Mouse (Mus musculus) spleen, adult 2 months (tissue): ENCODE data around the gene Aip. TPM values are rescaled to one million over a fixed set of nuclear protein-coding genes. Genes with fewer than 3 reads are reported as not detected.

Source experiments
- DNase-seq, 2 experiments: peaks; one replicate each; pipeline versions ENCODE4 v3.0.0 to v3.0.0-alpha.2; 2012 to 2021; ENCODE audit warnings: low spot score in 2 of 2, low read depth in 1 of 2
- H3K27ac ChIP-seq: fragments of 200-500 bp; 2 replicates; pipeline ENCODE4 v1.5.1; 2012; ENCODE audit warnings: low read length, inconsistent platforms; ENCODE audit not compliant: insufficient read depth
- H3K27me3 ChIP-seq: fragments of 200-500 bp; 2 replicates; pipeline ENCODE4 v1.6.1; 2012; ENCODE audit warnings: mild to moderate bottlenecking, moderate library complexity, low read length, inconsistent platforms; ENCODE audit not compliant: control insufficient read depth, insufficient read depth
- H3K36me3 ChIP-seq: fragments of 200-500 bp; 2 replicates; pipeline ENCODE4 v1.6.1; 2012; ENCODE audit warnings: mild to moderate bottlenecking, low read length, inconsistent platforms; ENCODE audit not compliant: control insufficient read depth, insufficient read depth
- H3K4me1 ChIP-seq: fragments of 200-500 bp; 2 replicates; pipeline ENCODE4 v1.6.1; 2011; ENCODE audit warnings: inconsistent platforms; ENCODE audit not compliant: control insufficient read depth, insufficient read depth, insufficient read length
- H3K4me3 ChIP-seq: fragments of 200-500 bp; 2 replicates; pipeline ENCODE4 v1.5.1; 2011; ENCODE audit warnings: mild to moderate bottlenecking, inconsistent platforms; ENCODE audit not compliant: insufficient read depth, insufficient read length; ENCODE audit errors: extremely low read depth
- CTCF ChIP-seq: fragments of 200-500 bp; IDR thresholded peaks from 2 replicates; pipeline ENCODE4 v1.5.1; 2011; ENCODE audit warnings: mild to moderate bottlenecking, inconsistent platforms; ENCODE audit not compliant: insufficient read depth, insufficient read length, insufficient replicate concordance; ENCODE audit errors: extremely low read depth
- POLR2A ChIP-seq: fragments of 200-500 bp; IDR thresholded peaks from 2 replicates; pipeline ENCODE4 v1.6.1; 2011; ENCODE audit warnings: low read depth, low read length, inconsistent platforms
- WGBS: fragments of 180-500 bp; shearing (Covaris S2); methylation state at CpG from one replicate; pipeline ENCODE4 v1.1.7; 2018; 5-methylcytosine and 5-hydroxymethylcytosine counted together
- polyA plus RNA-seq: library from polyadenylated mRNA; depleted of rRNA; stranded (reverse); fragments of >200 nt; gene quantifications from 2 replicates; pipeline ENCODE4 v1.2.3, GENCODE M21; 2012

The Aip gene
- polyA plus RNA-seq, 1 experiment = 85.3 TPM

GRCm38 (mm10) chr19:4083826-4084225 is 41.8 kb downstream of the Aip start:
- H3K27ac ChIP-seq = no peak overlapping the region
- H3K27me3 ChIP-seq = no peaks in the 10 kb centered on the region
- WGBS = 79% methylated on average over 8 of the region's 8 CpGs
- H3K36me3 ChIP-seq = no peaks in the 10 kb centered on the region
- TF ChIP-seq POLR2A = no peak
- TF ChIP-seq CTCF = no peak
- no peak overlapping the region for H3K4me3 ChIP-seq
- no peaks in the 10 kb centered on the region for H3K4me1 ChIP-seq
- DNase-seq = no peak

- no peak for TF ChIP-seq POLR2A
- TF ChIP-seq CTCF = no peak
- 93% methylated on average over 7 of the region's 7 CpGs for WGBS
Measured at GRCm38 (mm10) chr19:4083316-4083715, 42.3 kb downstream of the Aip start.

GRCm38 (mm10) chr19:4082219-4082965 is 43.3 kb downstream of the Aip start:
- Histone ChIP-seq H3K27me3 (no peaks in the 10 kb centered on the region), H3K4me3 (no peak overlapping the region), H3K4me1 (no peaks in the 10 kb centered on the region), H3K27ac (no peak overlapping the region), H3K36me3 (no peaks in the 10 kb centered on the region)
- DNase-seq = no peak
- TF ChIP-seq POLR2A (no peak), CTCF (no peak)
- 89% methylated on average over 11 of the region's 11 CpGs for WGBS

More at GRCm38 (mm10) chr19:4083316-4083715, 42.3 kb downstream of the Aip start:
- Histone ChIP-seq H3K27me3 (no peaks in the 10 kb centered on the region), H3K27ac (no peak overlapping the region), H3K4me3 (no peak overlapping the region), H3K36me3 (no peaks in the 10 kb centered on the region), H3K4me1 (no peaks in the 10 kb centered on the region)
- no peak for DNase-seq

- TF ChIP-seq CTCF (no peak), POLR2A (no peak)
- Histone ChIP-seq H3K36me3 (no peaks in the 10 kb centered on the region), H3K4me1 (no peaks in the 10 kb centered on the region), H3K4me3 (no peak within 1 kb of the TSS), H3K27ac (no peak within 1 kb of the TSS), H3K27me3 (no peaks in the 10 kb centered on the region)
- 79% methylated on average over 3 of the region's 3 CpGs for WGBS
- DNase-seq = no peak
Measured at GRCm38 (mm10) chr19:4081394-4081793, 44.3 kb downstream of the Aip start, which contains the start of gene Cabp2. Gene Cabp2, plus strand, starts transcription at chr19:4081578.

- Histone ChIP-seq H3K4me1 (no peaks in the 10 kb centered on the region), H3K27me3 (no peaks in the 10 kb centered on the region), H3K4me3 (no peak overlapping the region), H3K36me3 (no peaks in the 10 kb centered on the region), H3K27ac (no peak overlapping the region)
- no peak for DNase-seq
- WGBS = 46% methylated on average over 8 of the region's 8 CpGs
- TF ChIP-seq POLR2A (no peak), CTCF (peak; percentile 37; the same call in 1 of the 2 replicates)
Measured at GRCm38 (mm10) chr19:4080511-4081009, 45.1 kb downstream of the Aip start.

GRCm38 (mm10) chr19:4079594-4079993 is 46.1 kb downstream of the Aip start:
- Histone ChIP-seq H3K27me3 (no peaks in the 10 kb centered on the region), H3K4me3 (no peak overlapping the region), H3K36me3 (no peaks in the 10 kb centered on the region), H3K27ac (no peak overlapping the region), H3K4me1 (no peaks in the 10 kb centered on the region)
- 69% methylated on average over 1 of the region's 1 CpGs for WGBS
- TF ChIP-seq CTCF = no peak
- no peak for TF ChIP-seq POLR2A
- DNase-seq = no peak

GRCm38 (mm10) chr19:4075531-4075930 is 50.1 kb downstream of the Aip start:
- no peak overlapping the region for H3K4me3 ChIP-seq
- DNase-seq = no peak
- H3K36me3 ChIP-seq = no peaks in the 10 kb centered on the region
- H3K27me3 ChIP-seq = no peaks in the 10 kb centered on the region
- no peaks in the 10 kb centered on the region for H3K4me1 ChIP-seq
- WGBS = 90% methylated on average over 1 of the region's 1 CpGs
- no peak overlapping the region for H3K27ac ChIP-seq
- TF ChIP-seq CTCF = no peak
